Mouse (Mus musculus) heart, embryonic 14.5 days (tissue): ENCODE data around the gene Ptpn7. TPM values are rescaled to one million over a fixed set of nuclear protein-coding genes. Genes with fewer than 3 reads are reported as not detected.
"Not testable (repeated sequence)": the region's sequence is repeated elsewhere in the genome, so short reads cannot be mapped to it uniquely, and the experiment has no call there.

Experiments
- ATAC-seq: fragments of 200-750 bp; cut with Nextera tagmentation; 2 replicates; pipeline ENCODE4 v1.8.0; 2017; ENCODE audit warnings: low read depth, moderate TSS enrichment; ENCODE audit not compliant: insufficient number of reproducible peaks, insufficient read depth, low FRiP score
- H3K27ac ChIP-seq, 2 experiments: fragments of 200-500 bp in 1 of 2; fragments of 300-500 bp in 1 of 2; sonication (generic) in 1 of 2; replicated peaks in 1 of 2; 2 replicates each; pipeline ENCODE4 v1.5.1; 2012 to 2014; ENCODE audit warnings: low read depth in 2 of 2, low read length in 2 of 2, control low read depth in 1 of 2, mild to moderate bottlenecking in 1 of 2, mixed read lengths in 1 of 2; ENCODE audit not compliant: control insufficient read depth in 1 of 2, insufficient read depth in 1 of 2
- H3K27me3 ChIP-seq: fragments of 300-500 bp; sonication (generic); 2 replicates; pipeline ENCODE4 v1.6.1; 2014; ENCODE audit warnings: mild to moderate bottlenecking, low read length, control low read depth; ENCODE audit not compliant: control insufficient read depth, insufficient read depth
- H3K36me3 ChIP-seq: fragments of 300-500 bp; sonication (generic); 2 replicates; pipeline ENCODE4 v1.6.1; 2014; ENCODE audit warnings: mild to moderate bottlenecking, control low read depth, low read length, mixed read lengths; ENCODE audit not compliant: control insufficient read depth, insufficient read depth
- H3K4me1 ChIP-seq, 2 experiments: fragments of 200-500 bp in 1 of 2; fragments of 300-500 bp in 1 of 2; sonication (generic) in 1 of 2; 2 replicates each; pipeline ENCODE4 v1.6.1; 2012 to 2014; ENCODE audit warnings: low read length in 2 of 2, control low read depth in 1 of 2, mixed read lengths in 1 of 2; ENCODE audit not compliant: control insufficient read depth in 2 of 2, insufficient read depth in 2 of 2
- H3K4me2 ChIP-seq: fragments of 300-500 bp; sonication (generic); 2 replicates; pipeline ENCODE4 v1.6.1; 2014; ENCODE audit warnings: mild to moderate bottlenecking, low read length
- H3K4me3 ChIP-seq, 2 experiments: fragments of 200-500 bp in 1 of 2; fragments of 300-500 bp in 1 of 2; sonication (generic) in 1 of 2; 2 replicates each; pipeline ENCODE4 v1.5.1; 2012 to 2014; ENCODE audit warnings: low read length in 2 of 2, mild to moderate bottlenecking in 2 of 2, control low read depth in 1 of 2, low read depth in 1 of 2, moderate library complexity in 1 of 2; ENCODE audit not compliant: control insufficient read depth in 1 of 2, insufficient read depth in 1 of 2
- H3K9ac ChIP-seq: fragments of 300-500 bp; sonication (generic); 2 replicates; pipeline ENCODE4 v1.6.1; 2014; ENCODE audit warnings: mild to moderate bottlenecking, low read length
- H3K9me3 ChIP-seq: fragments of 300-500 bp; sonication (generic); 2 replicates; pipeline ENCODE4 v1.6.1; 2016; ENCODE audit warnings: low read length, control low read depth; ENCODE audit not compliant: control insufficient read depth
- WGBS: fragments of 180-500 bp; shearing (Covaris S2); extraction: QIAGEN DNeasy Blood & Tissue Kit; methylation state at CpG from one replicate; pipeline ENCODE4 v1.1.7; 2014; 5-methylcytosine and 5-hydroxymethylcytosine counted together
- polyA plus RNA-seq: library from polyadenylated mRNA; unstranded; fragments of >200 nt; fragmentation: Nextera tagmentation; extraction: Ambion mirVana; gene quantifications from 2 replicates; pipeline ENCODE4 v1.2.1, GENCODE M21; 2014

Ptpn7 gene
- polyA plus RNA-seq, 1 experiment from 2014 or later: 0.63 TPM

DNA sequence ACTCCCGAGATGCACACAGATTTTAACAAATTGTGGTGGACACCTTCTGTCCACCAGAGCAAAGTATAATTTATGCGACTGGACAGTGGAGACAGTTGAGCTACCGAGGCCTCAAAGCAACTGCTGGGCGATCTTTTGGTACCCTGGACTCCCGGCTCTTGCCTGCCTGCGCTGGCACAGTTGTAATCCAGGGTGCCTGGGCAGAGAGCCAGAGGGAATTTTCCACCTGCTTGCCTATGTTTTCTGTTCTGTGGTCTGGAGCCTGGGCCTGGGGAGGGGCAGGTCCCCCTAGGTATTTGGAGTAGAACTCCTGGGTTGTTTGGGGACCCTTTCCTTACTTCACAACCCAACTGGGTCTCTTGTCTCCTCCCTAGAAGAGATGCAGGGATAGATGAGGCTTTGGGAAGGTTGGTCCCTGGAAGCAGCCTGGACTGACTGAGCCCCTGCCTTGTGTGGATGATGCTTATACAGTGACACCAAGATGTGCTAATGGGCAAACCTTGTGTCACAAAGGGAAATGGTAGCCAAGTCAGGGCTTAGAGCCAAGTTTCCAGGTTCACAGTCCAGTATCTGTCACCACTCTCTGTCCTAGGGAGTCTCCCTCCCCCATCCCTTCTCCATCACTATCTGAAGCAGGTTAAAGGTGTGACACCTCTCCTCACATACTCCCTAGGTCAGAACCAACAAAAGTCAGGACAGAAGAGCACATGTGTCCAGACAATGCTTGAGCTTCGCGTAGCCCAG is 49.6 kb downstream of the Ptpn7 start:
- H3K27me3 ChIP-seq: peaks cover 46% of the 10 kb centered on the region
- no peak overlapping the region for H3K4me3 ChIP-seq
- peaks cover 17 to 19% of the 10 kb centered on the region in 2 experiments; a peak in 2 of 4 replicates for H3K4me1 ChIP-seq
- WGBS: 62% methylated on average over 8 of the region's 8 CpGs
- no peak overlapping the region for H3K4me2 ChIP-seq
- no peak overlapping the region for H3K27ac ChIP-seq
- H3K36me3 ChIP-seq: no peaks in the 10 kb centered on the region
- no peaks in the 10 kb centered on the region for H3K9me3 ChIP-seq
- H3K9ac ChIP-seq: no peak overlapping the region
- no peak for ATAC-seq

- Histone ChIP-seq H3K9me3 (no peaks in the 10 kb centered on the region), H3K27ac (no peak overlapping the region), H3K4me2 (no peak overlapping the region), H3K4me1 (peaks cover 17 to 19% of the 10 kb centered on the region in 2 experiments; a peak in 2 of 4 replicates), H3K36me3 (no peaks in the 10 kb centered on the region), H3K4me3 (no peak overlapping the region), H3K9ac (no peak overlapping the region), H3K27me3 (peaks cover 47% of the 10 kb centered on the region)
- WGBS: 58% methylated on average over 3 of the region's 3 CpGs
- no peak for ATAC-seq
Observed at GRCm38 (mm10) chr1:135182975-135183374, 50.5 kb downstream of the Ptpn7 start.

DNA sequence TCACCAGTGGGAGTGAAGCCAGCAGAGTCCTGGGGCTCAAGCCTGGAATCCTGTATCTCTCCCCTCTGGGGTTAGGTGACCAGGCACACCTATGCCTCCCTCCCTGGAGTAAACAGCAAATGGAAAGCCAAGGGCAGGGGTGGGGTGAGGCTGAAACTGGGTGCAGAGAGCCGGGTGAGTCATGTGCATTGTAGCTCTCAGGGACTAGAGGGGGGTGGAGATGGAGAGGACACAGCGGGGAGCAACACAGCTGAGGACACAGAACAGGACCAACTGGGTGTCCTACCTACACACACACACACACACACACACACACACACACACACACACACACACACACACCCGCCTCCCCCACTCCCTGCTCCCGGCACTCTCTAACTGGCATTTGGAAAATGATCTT is 50.9 kb downstream of the Ptpn7 start:
- Histone ChIP-seq H3K4me1 (peaks cover 17 to 19% of the 10 kb centered on the region in 2 experiments; a peak in 2 of 4 replicates), H3K36me3 (no peaks in the 10 kb centered on the region), H3K9me3 (no peaks in the 10 kb centered on the region), H3K9ac (no peak overlapping the region), H3K27ac (no peak overlapping the region), H3K4me2 (no peak overlapping the region), H3K4me3 (no peak overlapping the region), H3K27me3 (peaks cover 42% of the 10 kb centered on the region)
- 89% methylated on average over 4 of the region's 4 CpGs for WGBS
- ATAC-seq: no peak

DNA sequence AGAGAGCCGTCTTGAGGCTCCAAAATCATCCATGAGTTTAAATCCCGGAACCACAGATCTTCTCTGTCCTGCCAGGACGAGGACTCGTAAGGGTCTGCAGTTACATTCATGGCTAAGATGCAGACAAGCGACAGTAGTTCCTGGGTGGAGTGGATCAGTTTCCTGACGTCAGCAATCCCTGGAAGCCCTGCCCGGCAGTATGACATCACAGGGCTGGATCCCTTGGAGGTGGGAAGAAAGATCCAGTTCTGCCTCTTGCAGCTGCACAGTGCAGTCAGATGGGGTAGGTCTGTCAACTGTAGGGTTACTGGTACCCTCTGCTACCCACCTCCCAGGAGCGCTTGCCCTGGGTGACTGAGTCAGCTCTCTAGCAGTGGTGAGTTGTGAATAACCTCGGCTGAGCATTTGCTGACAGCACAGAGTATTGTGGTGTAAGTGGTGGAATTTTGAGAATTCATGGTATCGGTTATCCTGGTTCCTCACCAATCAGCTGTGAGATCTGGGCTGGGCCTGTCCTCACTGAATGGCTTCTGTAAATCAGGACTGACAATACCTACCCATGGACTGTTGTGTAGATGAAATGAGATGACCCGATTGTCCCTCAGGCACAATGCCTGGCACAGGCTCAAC is 51.6 kb downstream of the Ptpn7 start:
- Histone ChIP-seq H3K4me3 (no peak overlapping the region), H3K4me2 (no peak overlapping the region), H3K36me3 (no peaks in the 10 kb centered on the region), H3K4me1 (peaks cover 17 to 19% of the 10 kb centered on the region in 2 experiments; a peak in 2 of 4 replicates), H3K9me3 (no peaks in the 10 kb centered on the region), H3K27ac (no peak overlapping the region), H3K9ac (no peak overlapping the region), H3K27me3 (peaks cover 42% of the 10 kb centered on the region)
- 30% methylated on average over 11 of the region's 11 CpGs for WGBS
- no peak for ATAC-seq

DNA sequence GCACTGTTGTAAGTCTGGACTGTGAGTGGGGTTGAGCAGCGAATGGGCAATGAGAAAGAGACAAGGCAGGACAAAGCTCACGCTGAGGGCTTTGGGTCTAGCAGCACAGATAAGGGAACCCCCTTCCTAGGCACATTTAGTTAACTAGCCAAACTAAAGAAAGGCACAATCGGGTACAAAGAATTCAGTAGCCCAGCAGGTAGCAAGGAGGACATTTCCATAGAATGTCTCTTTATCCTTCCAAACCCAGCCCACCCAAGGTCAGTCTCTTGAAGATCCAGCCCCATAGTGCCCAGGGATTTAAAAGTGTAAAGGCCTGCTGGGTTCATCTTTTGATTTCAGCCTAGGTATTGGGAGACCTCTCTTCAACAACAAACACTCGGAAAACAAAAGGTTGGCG is 53.4 kb downstream of the Ptpn7 start:
- 54% methylated on average over 5 of the region's 5 CpGs for WGBS
- no peaks in the 10 kb centered on the region for H3K9me3 ChIP-seq
- no peak overlapping the region for H3K4me3 ChIP-seq
- H3K36me3 ChIP-seq: no peaks in the 10 kb centered on the region
- peaks cover 42% of the 10 kb centered on the region for H3K27me3 ChIP-seq
- no peak overlapping the region for H3K4me2 ChIP-seq
- ATAC-seq: no peak
- no peak overlapping the region for H3K9ac ChIP-seq
- H3K27ac ChIP-seq: no peak overlapping the region
- peaks cover 17% of the 10 kb centered on the region in 2 experiments; a peak in 2 of 4 replicates for H3K4me1 ChIP-seq

- H3K9ac ChIP-seq: no peak overlapping the region
- peaks cover 38% of the 10 kb centered on the region for H3K27me3 ChIP-seq
- peaks cover 15 to 17% of the 10 kb centered on the region in 2 experiments; a peak in 2 of 4 replicates for H3K4me1 ChIP-seq
- no peaks in the 10 kb centered on the region for H3K36me3 ChIP-seq
- H3K4me3 ChIP-seq: no peak overlapping the region
- H3K27ac ChIP-seq: no peak overlapping the region
- WGBS: 39% methylated on average over 8 of the region's 8 CpGs
- H3K4me2 ChIP-seq: no peak overlapping the region
- H3K9me3 ChIP-seq: no peaks in the 10 kb centered on the region
- ATAC-seq: no peak
Observed at GRCm38 (mm10) chr1:135186427-135186826, 53.9 kb downstream of the Ptpn7 start.

DNA sequence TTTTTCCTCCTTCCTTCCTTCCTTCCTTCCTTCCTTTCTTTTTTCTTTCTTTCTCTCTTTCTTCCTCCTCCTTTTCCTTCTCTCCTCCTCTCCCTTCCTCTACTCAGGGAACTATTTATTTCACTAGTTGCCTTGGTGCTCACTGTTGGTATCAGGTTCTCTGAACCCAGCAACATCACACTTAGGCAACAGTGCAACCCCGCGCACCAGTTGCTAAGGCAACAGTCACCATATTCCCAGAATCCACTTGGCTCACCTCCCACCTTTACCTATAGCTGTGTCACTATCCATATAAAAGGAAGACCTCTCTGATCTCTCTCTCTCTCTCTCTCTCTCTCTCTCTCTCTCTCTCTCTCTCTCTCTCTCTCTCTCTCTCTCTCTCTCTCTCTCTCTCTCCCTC is 54.5 kb downstream of the Ptpn7 start:
- H3K4me2 ChIP-seq, H3K36me3 ChIP-seq, H3K9ac ChIP-seq, H3K27ac ChIP-seq, H3K9me3 ChIP-seq, H3K4me3 ChIP-seq, ATAC-seq: not testable (repeated sequence)
- Histone ChIP-seq H3K27me3 (peaks cover 33% of the 10 kb centered on the region), H3K4me1 (peaks cover 10 to 12% of the 10 kb centered on the region in 2 experiments; a peak in 2 of 4 replicates)
- WGBS: 47% methylated on average over 2 of the region's 2 CpGs
